Mouse (Mus musculus) heart, postnatal 4 days (tissue): ENCODE data around the gene Auts2. TPM values are rescaled to one million over a fixed set of nuclear protein-coding genes. Genes with fewer than 3 reads are reported as not detected.
A peak's percentile ranks its signal among the peaks of the same experiment; 100 is the strongest.

Experiments
- DNase-seq: peaks from one replicate; pipeline ENCODE4 v3.0.0; 2021
- total RNA-seq, 2 experiments: library from RNA; stranded (reverse); gene quantifications; 2 replicates each; pipeline ENCODE4 v1.2.3; 2021

Gene Auts2
- total RNA-seq, 2 experiments from 2014 or later, result 49.0 to 51.4 TPM

- no peak for DNase-seq
Measured at GRCm38 (mm10) chr5:131548932-131549563, 994.1 kb downstream of the Auts2 start.

GRCm38 (mm10) chr5:131547926-131548325 is 995.2 kb downstream of the Auts2 start:
- DNase-seq, result no peak

GRCm38 (mm10) chr5:131546414-131546813 is 996.7 kb downstream of the Auts2 start:
- no peak for DNase-seq

DNA sequence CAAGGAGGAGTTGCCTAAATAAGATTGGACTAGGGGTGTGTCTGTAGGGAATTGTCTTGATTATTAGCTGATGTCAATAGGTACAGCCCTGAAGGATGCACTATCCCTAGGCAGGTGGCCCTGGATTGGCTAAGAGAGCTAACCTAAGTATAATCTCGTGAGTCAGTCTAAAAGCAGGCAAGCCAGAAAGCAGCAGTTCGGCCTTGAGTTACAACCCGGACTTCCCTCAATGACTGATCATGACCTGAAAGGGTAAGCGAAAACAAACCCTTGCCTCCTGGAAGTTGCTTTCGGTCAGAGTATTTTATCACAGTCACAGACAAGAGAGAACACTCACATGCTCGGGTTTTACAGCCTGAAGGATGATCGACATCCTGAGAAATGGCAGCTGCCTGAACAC is 998.8 kb downstream of the Auts2 start:
- DNase-seq, result no peak

- peak; percentile 83 for DNase-seq
Measured at GRCm38 (mm10) chr5:131538311-131538915, 1004.7 kb downstream of the Auts2 start.

GRCm38 (mm10) chr5:131537831-131538310 is 1005.3 kb downstream of the Auts2 start:
- DNase-seq, result peak; percentile 58

GRCm38 (mm10) chr5:131537155-131537830 is 1005.9 kb downstream of the Auts2 start:
- peak; percentile 79 for DNase-seq

GRCm38 (mm10) chr5:131535752-131536151 is 1007.4 kb downstream of the Auts2 start:
- DNase-seq, result no peak

DNA sequence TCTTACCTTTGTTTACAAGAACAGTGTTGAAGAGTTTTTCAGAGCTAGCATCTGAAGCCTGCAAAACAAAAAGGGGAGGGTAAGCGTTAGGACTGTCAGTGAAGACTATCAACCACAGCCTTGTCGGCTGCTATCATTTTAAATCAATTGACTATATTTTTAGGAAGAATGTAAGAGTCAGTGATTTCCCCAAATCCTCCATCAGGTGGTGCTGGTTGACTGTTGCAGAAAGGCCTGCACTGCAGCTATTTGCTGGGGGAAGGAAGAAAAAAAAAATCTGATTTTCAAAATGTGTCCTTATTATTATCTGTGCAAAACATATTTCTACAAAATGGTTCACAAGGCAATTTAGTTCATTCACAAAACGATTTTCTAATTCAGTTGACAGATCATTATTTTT is 1009.3 kb downstream of the Auts2 start:
- peak; percentile 67 for DNase-seq

DNA sequence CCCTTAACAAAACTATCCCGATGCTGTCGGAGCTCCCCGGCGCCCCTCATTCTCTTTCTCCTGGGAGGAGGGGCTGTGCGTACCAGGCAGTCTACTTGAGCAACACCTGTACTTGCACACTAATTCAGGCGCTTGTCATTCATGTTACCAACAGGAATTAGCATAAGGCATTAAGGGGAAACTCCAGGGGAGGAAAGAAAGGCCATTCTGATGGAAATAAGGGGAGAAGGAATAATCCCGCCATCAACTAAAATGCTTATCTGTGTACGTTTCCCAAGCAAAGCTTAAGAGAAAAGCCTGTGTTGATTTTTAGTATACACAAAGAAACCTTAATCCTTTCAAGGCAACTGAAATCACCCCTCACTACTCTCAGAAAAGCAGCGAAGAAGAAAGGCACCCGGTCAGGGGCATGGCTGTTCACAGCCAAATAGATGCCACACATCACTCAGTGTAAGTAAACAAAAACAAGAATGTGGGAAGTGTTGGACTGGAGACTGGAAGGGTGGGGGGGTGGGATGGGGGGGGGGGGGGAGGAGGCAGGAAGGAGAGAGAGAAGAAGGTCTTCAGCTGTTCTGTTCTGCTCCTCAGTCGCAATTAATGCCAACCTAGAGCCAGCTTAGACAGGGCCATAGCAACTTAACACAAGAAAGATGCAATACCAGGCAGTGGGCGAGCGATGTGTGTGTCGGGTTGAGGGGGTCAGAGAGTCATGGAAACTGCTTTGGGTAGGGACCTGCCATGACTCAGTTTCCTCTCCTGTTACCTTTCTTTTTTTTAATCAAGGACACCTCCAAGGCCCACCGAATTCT is 1011.2 kb downstream of the Auts2 start:
- no peak for DNase-seq

GRCm38 (mm10) chr5:131530828-131531227 is 1012.3 kb downstream of the Auts2 start:
- DNase-seq, result no peak

DNA sequence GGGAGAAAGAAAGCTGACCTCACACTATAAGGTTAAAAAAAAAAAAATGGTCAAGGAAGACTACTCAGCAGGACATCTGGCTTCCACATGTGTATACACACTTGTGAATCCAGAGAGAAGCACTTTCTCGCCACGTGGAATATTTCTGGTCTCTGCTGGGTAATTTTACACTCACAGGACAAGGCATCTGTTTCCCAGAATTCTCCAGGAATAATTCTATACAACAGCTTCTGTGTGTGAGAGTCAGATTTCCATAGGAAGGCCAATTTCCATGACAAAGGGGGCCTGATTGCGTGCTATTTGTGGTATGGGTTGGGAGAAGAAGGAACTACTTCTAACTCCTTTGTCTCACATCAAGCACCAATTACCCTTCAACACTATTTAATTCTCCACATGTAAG is 1016.5 kb downstream of the Auts2 start:
- no peak for DNase-seq

DNA sequence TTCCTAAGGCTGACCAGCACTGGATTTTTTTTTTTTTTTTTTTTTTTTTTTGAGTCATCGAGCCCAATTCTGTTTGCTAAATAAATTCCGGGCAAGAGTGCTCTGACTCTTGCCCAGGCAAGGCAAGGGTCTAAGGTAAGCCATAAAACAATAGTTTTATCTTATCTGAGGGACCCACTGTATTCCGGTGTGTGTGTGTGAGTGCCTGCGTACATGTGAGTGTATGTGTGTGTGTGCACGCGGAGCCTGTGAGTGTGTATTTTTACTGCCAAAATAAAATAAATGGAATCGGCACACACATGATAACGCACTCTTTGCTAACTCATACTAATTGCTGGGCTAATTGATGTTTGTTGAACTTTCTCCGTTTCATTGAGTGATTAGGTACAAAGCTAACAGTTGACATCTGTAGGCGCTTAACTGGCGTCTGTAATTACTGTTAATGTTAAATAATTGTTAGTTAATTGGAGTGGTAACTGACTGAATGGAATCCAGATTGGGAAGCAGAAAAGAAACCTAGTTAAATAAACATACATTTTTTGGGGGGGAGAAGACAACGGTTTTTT is 1018.2 kb downstream of the Auts2 start:
- no peak for DNase-seq

- DNase-seq, result no peak
Measured at GRCm38 (mm10) chr5:131519560-131519959, 1023.6 kb downstream of the Auts2 start.

GRCm38 (mm10) chr5:131517677-131518076 is 1025.5 kb downstream of the Auts2 start:
- DNase-seq, result peak; percentile 49

- DNase-seq, result peak; percentile 78
Measured at GRCm38 (mm10) chr5:131515707-131516407, 1027.3 kb downstream of the Auts2 start.

- DNase-seq, result no peak
Measured at GRCm38 (mm10) chr5:131513753-131514152, 1029.4 kb downstream of the Auts2 start.

DNA sequence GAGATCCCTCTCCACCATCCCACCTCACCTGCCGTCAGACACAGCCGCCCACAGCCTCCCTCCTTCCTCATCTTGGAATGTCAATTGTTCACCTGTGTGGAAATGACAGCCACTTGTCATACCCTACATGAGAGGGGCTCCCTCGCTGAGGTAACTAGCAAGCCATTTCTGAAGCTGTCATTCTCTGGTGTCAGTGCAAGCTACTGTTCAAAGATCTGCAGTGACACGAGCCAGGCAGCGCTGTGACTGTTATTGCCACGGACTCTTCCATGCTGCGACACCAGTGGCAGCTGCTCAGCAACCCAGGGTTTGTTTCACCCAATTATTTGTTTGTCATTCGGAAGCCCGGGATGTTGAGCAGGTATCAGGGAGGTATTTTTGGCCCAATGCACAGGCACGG is 1030.5 kb downstream of the Auts2 start:
- DNase-seq, result no peak

- DNase-seq, result no peak
Measured at GRCm38 (mm10) chr5:131510659-131511058, 1032.5 kb downstream of the Auts2 start.

DNA sequence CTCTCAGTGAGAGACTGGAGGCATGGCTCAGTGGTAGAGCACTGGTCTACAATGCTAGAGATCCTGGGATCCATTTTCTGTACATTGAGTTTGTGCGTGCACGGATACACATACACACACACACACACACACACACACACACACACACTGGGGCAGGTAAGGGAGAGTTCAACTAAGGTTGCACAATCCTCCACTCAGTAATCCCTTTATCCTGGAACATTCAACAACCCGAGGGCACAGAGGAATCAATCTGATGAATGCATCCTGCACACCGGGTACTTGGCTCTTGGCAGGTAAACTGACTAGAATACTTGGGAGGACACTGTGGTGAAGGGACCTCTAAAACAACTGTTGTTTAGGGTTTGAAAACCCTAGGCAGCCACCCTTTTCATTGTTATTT is 1033.8 kb downstream of the Auts2 start:
- no peak for DNase-seq

DNA sequence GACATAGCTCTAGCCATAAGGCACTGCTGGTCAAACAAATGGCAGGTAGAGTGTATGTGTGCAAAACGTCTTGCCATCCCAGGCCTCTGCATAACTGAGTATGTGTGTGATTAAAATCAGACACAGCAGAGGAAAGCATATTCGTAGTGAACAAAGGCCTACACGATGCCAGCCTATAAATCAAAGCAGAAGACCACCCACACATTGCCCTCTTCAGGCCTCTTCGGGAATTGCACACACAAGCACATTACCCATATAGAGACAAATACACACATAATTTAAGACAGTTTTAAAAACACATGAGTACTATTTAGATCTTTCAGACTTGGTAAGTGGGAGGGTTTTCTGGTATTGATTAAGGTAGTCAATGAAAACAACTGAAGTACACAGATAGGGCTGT is 1044.3 kb downstream of the Auts2 start:
- no peak for DNase-seq
